Mouse (Mus musculus) kidney, adult 2 months (tissue): Measurements from ENCODE around the gene Oaf.

Experiments used
- CTCF ChIP-seq: fragments of 200-500 bp; conservative IDR thresholded peaks from 2 replicates; pipeline ENCODE4 v1.5.1; 2011; ENCODE audit warnings: low read depth, mild to moderate bottlenecking, control low read depth, low read length, moderate library complexity, mixed read lengths; ENCODE audit not compliant: insufficient read depth, insufficient read length
- POLR2A ChIP-seq: fragments of 200-500 bp; IDR thresholded peaks from one replicate; pipeline ENCODE4 v1.6.1; 2011; ENCODE audit warnings: low read depth, low read length, control low read depth

DNA sequence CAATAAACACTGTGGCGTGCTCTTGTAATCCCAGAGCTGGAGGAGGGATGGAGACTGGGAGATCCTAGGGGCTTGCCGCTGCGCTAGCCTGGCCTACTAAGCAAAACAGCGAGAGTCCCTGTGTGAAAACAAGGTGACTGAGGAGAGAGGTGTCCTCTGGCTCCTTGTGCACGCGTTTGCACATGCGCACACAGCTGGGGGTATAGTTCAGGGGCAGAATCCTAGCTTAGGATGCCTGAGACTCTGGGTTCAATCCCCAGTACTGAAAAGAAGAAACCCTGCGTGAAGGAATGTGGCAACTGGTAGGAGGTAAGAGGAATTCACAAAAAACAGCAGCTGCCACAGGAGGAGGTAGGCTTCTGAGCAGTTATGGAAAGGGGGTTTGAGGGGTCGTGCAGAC is 45.7 kb downstream of the Oaf start:
- TF ChIP-seq CTCF = no peak
- no peak for TF ChIP-seq POLR2A
